Mouse (Mus musculus) thymus, adult 2 months (tissue): ENCODE measurements around the gene Ly6g6c.

Experiments
- CTCF ChIP-seq: fragments of 200-500 bp; IDR thresholded peaks from 2 replicates; pipeline ENCODE4 v1.5.1; 2012; ENCODE audit warnings: mild to moderate bottlenecking, control low read depth, low read length, moderate library complexity, borderline replicate concordance; ENCODE audit not compliant: control insufficient read depth, poor library complexity, insufficient read depth; ENCODE audit errors: extremely low read depth
- POLR2A ChIP-seq: fragments of 200-500 bp; IDR thresholded peaks from 2 replicates; pipeline ENCODE4 v1.6.1; 2012; ENCODE audit warnings: mild to moderate bottlenecking, low read length, control low read depth, moderate library complexity; ENCODE audit not compliant: control insufficient read depth, poor library complexity, insufficient read depth; ENCODE audit errors: extremely low read depth

- TF ChIP-seq CTCF (no peak), POLR2A (no peak)
Observed at GRCm38 (mm10) chr17:35016376-35016775, 48.8 kb upstream of the Ly6g6c start, which contains the start of gene Vwa7.
